Mouse (Mus musculus): ENCODE data around the gene Pou6f2.

GRCm38 (mm10) chr13:18334035-18334434, 63.5 kb downstream of the Pou6f2 start:
- TF ChIP-seq POLR2A (IDR thresholded peaks at IDR 0.05; ENCODE audit: extremely low read depth, insufficient read depth, low read length), result no peak
- TF ChIP-seq CTCF (IDR thresholded peaks at IDR 0.05; ENCODE audit: extremely low read depth, insufficient read depth, low read length), result no peak

All from cortical plate, adult 2 months (tissue).